Mouse (Mus musculus) liver, adult 2 months (tissue): ENCODE results near the gene Gm43720. TPM values are rescaled to one million over a fixed set of nuclear protein-coding genes. Genes with fewer than 3 reads are reported as not detected.

Experiments used
- DNase-seq: peaks from one replicate; pipeline ENCODE4 v3.0.0-alpha.2; 2011; ENCODE audit warnings: low read depth, low spot score; ENCODE audit errors: extremely low read depth
- H3K27ac ChIP-seq: fragments of 200-500 bp; replicated peaks from 2 replicates; pipeline ENCODE4 v1.5.1; 2012; ENCODE audit warnings: low read depth, mild to moderate bottlenecking, control low read depth, inconsistent platforms, low read length; ENCODE audit not compliant: insufficient read depth
- H3K27me3 ChIP-seq: fragments of 200-500 bp; 2 replicates; pipeline ENCODE4 v1.6.1; 2012; ENCODE audit warnings: mild to moderate bottlenecking, moderate library complexity, low read length, inconsistent platforms; ENCODE audit not compliant: control insufficient read depth, insufficient read depth
- H3K36me3 ChIP-seq: fragments of 200-500 bp; 2 replicates; pipeline ENCODE4 v1.6.1; 2012; ENCODE audit warnings: low read length, inconsistent platforms; ENCODE audit not compliant: control insufficient read depth, insufficient read depth
- H3K4me1 ChIP-seq: fragments of 200-500 bp; 2 replicates; pipeline ENCODE4 v1.6.1; 2011; ENCODE audit warnings: low read length; ENCODE audit not compliant: control insufficient read depth, insufficient read depth
- H3K4me3 ChIP-seq: fragments of 200-500 bp; 2 replicates; pipeline ENCODE4 v1.5.1; 2011; ENCODE audit warnings: low read depth, mild to moderate bottlenecking, control low read depth, low read length, moderate library complexity; ENCODE audit not compliant: insufficient read depth
- H3K79me2 ChIP-seq: fragments of 200-500 bp; 2 replicates; pipeline ENCODE4 v1.6.1; 2012; ENCODE audit warnings: inconsistent platforms, mild to moderate bottlenecking, low read length, moderate library complexity; ENCODE audit not compliant: control insufficient read depth, insufficient read depth
- H3K9ac ChIP-seq: fragments of 200-500 bp; 2 replicates; pipeline ENCODE4 v1.6.1; 2012; ENCODE audit warnings: low read depth, mild to moderate bottlenecking, control low read depth, inconsistent platforms, low read length
- CTCF ChIP-seq: fragments of 200-500 bp; IDR thresholded peaks from 2 replicates; pipeline ENCODE4 v1.5.1; 2011; ENCODE audit warnings: low read depth, low read length, control low read depth
- POLR2A ChIP-seq: fragments of 200-500 bp; IDR thresholded peaks from 2 replicates; pipeline ENCODE4 v1.6.1; 2011; ENCODE audit warnings: low read length, control low read depth; ENCODE audit not compliant: insufficient read depth; ENCODE audit errors: extremely low read depth
- WGBS: fragments of 180-500 bp; shearing (Covaris S2); methylation state at CpG from one replicate; pipeline ENCODE4 v1.1.7; 2018; 5-methylcytosine and 5-hydroxymethylcytosine counted together
- polyA plus RNA-seq: library from polyadenylated mRNA; depleted of rRNA; stranded (reverse); fragments of >200 nt; gene quantifications from 2 replicates; pipeline ENCODE4 v1.2.3, GENCODE M21; 2012; rRNA removed
- total RNA-seq: library from RNA; depleted of rRNA; stranded (reverse); fragments of >200 nt; gene quantifications from 2 replicates; pipeline ENCODE4 v1.2.3, GENCODE M21; 2014; rRNA removed

Gm43720 gene
- total RNA-seq (not detected in 2 replicates), polyA plus RNA-seq (not detected in 2 replicates)

DNA sequence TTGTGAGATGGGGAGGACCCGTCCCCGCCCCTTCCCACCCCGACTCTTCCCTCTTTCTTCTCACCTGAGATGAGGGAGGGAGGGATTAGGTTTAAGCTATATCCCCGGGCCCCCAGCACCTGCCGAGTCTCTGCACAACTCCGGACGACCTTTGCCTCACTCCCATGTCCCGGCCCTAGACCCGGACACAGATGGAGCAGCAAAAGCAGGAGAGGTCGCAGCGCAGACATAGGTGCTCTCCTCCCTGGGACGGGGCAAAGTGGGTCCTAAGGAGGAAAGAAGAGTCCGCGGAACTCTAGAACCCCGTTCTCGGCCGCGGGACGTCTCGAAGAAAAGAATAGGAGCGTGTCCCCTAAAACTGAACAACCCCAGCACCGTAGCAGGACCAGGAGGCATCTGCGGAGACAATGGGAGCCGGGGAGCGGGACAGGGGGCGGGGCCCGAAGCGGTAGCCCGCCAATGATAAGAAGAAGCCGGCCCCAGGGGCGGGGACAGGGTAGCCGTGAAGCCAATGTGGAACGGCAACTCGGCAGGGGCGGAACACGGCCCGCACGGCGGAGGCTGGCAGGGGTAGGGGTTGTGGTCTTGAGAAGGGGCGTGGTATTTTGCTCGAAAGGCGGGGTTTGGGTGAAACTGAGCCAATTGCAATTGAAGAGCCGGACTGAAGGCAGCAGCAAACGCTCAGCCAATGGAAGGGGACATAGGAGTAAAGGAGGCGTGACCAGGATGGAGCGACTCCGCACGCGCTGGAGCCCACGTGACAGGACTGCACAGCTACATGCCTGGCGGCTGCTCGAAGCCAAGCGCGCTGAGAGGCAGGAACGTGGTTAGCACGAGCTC, at the start of gene Gm43720, which contains the start of the genes Gpc2 and Stag3:
Gene Gm43720 (minus strand): TSS at position 374 of the 840 bp plus-strand sequence.
Gene Gpc2 (minus strand): TSS at position 421 of the 840 bp plus-strand sequence.
Gene Stag3 (plus strand): TSS at position 656 of the 840 bp plus-strand sequence.
- TF ChIP-seq CTCF (no peak), POLR2A (no peak)
- 2% methylated on average over 56 of the region's 56 CpGs for WGBS
- Histone ChIP-seq H3K36me3 (no peaks in the 10 kb centered on the region), H3K9ac (no peak within 1 kb of the TSS), H3K27ac (no peak within 1 kb of the TSS), H3K4me1 (no peaks in the 10 kb centered on the region), H3K27me3 (no peaks in the 10 kb centered on the region), H3K4me3 (peak within 1 kb of the TSS; percentile 8; the same call in 1 of the 2 replicates), H3K79me2 (no peaks in the 10 kb centered on the region)
- peak; percentile 67 for DNase-seq

DNA sequence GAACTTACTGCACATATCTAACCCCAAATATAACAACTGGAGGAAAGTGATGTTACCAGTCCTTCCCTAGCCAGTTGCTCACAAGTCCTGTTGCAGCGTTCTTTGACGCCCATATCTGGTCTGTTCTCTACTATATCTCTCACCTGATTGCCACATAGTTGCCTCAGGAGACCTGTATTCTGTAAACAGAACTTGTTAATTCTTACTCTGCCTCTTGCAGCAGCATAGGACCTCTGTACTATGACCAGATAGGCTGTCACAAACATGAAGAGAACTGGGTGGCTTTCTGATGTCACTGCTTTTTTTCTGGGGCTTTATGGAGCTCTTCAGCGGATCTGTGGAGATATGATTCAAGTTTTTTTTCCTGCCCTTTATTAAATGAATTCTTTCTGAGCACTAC, 33.0 kb upstream of the Gm43720 start:
- WGBS, result 28% methylated on average over 3 of the region's 3 CpGs
- H3K79me2 ChIP-seq, result no peaks in the 10 kb centered on the region
- no peak for TF ChIP-seq POLR2A
- no peak for TF ChIP-seq CTCF

DNA sequence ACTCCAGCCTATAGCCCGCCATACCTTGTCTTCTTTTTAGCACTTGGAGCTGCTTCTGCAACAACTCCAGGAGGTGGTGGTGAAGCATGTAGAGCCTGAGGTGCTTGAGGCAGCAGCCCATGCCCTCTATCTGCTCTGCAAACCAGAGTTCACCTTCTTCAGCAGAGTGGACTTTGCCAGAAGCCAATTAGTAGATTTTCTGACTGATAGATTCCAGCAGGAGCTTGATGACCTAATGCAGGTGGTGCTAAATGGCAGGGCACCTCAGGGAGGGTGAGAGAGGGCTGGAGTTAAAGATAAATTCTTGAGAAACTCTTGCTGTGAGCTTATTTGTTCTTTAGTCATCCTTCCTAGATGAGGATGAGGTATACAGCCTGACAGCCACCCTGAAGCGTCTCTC, 19.9 kb upstream of the Gm43720 start:
- Histone ChIP-seq H3K4me3 (no peak overlapping the region), H3K27me3 (no peaks in the 10 kb centered on the region), H3K27ac (no peak overlapping the region), H3K79me2 (no peaks in the 10 kb centered on the region), H3K9ac (no peak overlapping the region), H3K4me1 (no peaks in the 10 kb centered on the region), H3K36me3 (no peaks in the 10 kb centered on the region)
- DNase-seq, result no peak
- TF ChIP-seq CTCF (no peak), POLR2A (no peak)
- WGBS, result 91% methylated on average over 2 of the region's 2 CpGs

More for the DNA sequence above, 33.0 kb upstream of the Gm43720 start:
- no peak overlapping the region for H3K9ac ChIP-seq
- no peaks in the 10 kb centered on the region for H3K27me3 ChIP-seq
- H3K36me3 ChIP-seq, result no peaks in the 10 kb centered on the region
- H3K4me3 ChIP-seq, result no peak overlapping the region
- DNase-seq, result peak; percentile 37
- H3K27ac ChIP-seq, result no peak overlapping the region
- H3K4me1 ChIP-seq, result no peaks in the 10 kb centered on the region; the same call in 1 of the 2 replicates

DNA sequence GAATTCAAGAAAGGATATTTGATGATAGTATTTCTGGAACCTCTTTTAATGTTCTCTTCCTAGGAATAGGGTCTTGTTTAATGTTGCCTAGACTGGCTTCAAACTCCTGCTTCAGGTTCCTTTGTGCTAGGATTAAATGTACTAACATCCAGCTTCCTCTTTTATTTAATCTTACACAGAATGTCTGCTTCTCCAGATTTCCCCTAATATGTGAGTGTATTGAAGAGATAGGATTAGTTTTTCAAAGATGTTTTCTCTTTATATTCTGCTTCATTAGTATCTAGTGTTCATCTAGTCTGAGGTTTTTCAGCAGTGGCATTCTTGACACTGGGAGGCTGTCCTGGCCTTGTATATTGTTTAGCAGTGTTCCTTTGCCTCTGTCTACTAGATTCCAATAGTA, 14.4 kb upstream of the Gm43720 start:
- no peaks in the 10 kb centered on the region for H3K27me3 ChIP-seq
- no peaks in the 10 kb centered on the region for H3K79me2 ChIP-seq
- TF ChIP-seq CTCF (no peak), POLR2A (no peak)
- H3K9ac ChIP-seq, result no peak overlapping the region
- H3K4me3 ChIP-seq, result no peak overlapping the region
- no peak overlapping the region for H3K27ac ChIP-seq
- H3K36me3 ChIP-seq, result no peaks in the 10 kb centered on the region
- H3K4me1 ChIP-seq, result peaks cover 3% of the 10 kb centered on the region; the same call in 1 of the 2 replicates
- DNase-seq, result no peak

DNA sequence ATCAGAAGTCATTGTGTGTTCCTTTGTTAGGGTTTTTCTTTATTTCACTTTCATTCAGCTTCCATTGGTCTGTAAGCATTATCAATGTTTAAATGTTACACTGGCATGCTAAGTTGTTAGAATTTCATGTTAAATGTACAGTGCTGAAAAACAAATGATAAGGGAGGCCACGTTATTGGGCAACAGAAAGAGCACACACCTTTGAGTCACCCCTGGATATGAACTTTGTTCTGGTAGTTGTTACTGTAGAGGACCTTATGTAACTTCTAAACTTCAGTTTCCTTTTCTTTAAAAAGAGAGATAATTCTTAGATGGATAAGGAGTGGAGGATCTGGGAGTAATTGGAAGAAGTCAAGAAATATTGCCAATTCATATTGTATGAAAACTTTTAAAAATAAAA, 11.9 kb upstream of the Gm43720 start:
- H3K27me3 ChIP-seq, result no peaks in the 10 kb centered on the region
- no peaks in the 10 kb centered on the region for H3K79me2 ChIP-seq
- peak; percentile 64 for DNase-seq
- no peak overlapping the region for H3K4me3 ChIP-seq
- no peak overlapping the region for H3K9ac ChIP-seq
- TF ChIP-seq POLR2A, result no peak
- no peak for TF ChIP-seq CTCF
- peaks cover 3% of the 10 kb centered on the region; the same call in 1 of the 2 replicates for H3K4me1 ChIP-seq
- no peak overlapping the region for H3K27ac ChIP-seq
- 14% methylated on average over 1 of the region's 1 CpGs for WGBS
- no peaks in the 10 kb centered on the region for H3K36me3 ChIP-seq

DNA sequence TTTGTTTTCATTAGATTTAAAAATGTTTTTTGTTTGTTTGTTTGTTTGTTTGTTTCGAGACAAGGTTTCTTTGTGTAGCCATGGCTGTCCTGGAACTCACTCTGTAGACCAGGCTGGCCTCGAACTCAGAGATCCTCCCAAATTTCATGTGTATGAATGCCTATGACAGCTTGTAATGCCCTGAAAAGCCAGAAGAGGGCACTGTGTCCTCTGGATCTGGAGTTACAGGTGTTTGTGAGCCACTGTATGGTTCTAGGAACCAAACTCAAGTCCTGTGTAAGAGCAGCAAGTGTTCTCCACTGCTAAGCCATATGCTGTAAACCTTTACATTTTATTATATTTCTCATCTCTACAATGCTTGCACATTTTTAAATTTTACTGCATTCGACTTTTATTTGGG, 8.1 kb upstream of the Gm43720 start:
- no peak overlapping the region for H3K9ac ChIP-seq
- no peaks in the 10 kb centered on the region for H3K79me2 ChIP-seq
- no peak overlapping the region for H3K27ac ChIP-seq
- TF ChIP-seq POLR2A (no peak), CTCF (no peak)
- DNase-seq, result no peak
- peaks cover 3% of the 10 kb centered on the region; the same call in 1 of the 2 replicates for H3K4me1 ChIP-seq
- no peak overlapping the region for H3K4me3 ChIP-seq
- no peaks in the 10 kb centered on the region for H3K27me3 ChIP-seq
- WGBS, result 77% methylated on average over 3 of the region's 3 CpGs
- no peaks in the 10 kb centered on the region for H3K36me3 ChIP-seq
